ENCODE assay signal across 7 mouse cellular contexts in genomic region chr12:91778211-91779003, GRCm38 (mm10). TPM values are rescaled to one million over a fixed set of nuclear protein-coding genes. Genes with fewer than 3 reads are reported as not detected.
DNase-seq lines count a peak whose midpoint lies in the region; ATAC-seq and TF ChIP-seq lines count a peak whose summit lies in the region.

No protein-coding gene starts in this region.

- no peaks in the 10 kb centered on the region for H3K4me1 ChIP-seq in bone marrow macrophage, adult 2 months (ENCODE audit: control insufficient read depth, insufficient read depth, low read length)
- peaks cover 23% of the 10 kb centered on the region for H3K4me1 ChIP-seq in forebrain, embryonic 15.5 days

- no peak for TF ChIP-seq CTCF in Patski (IDR thresholded peaks at IDR 0.05)
- TF ChIP-seq CTCF in bone marrow macrophage, adult 2 months (IDR thresholded peaks at IDR 0.05; ENCODE audit: low read depth, low read length) = no peak

- H3K9me3 ChIP-seq in forebrain, embryonic 15.5 days = no peaks in the 10 kb centered on the region

- no peaks in the 10 kb centered on the region for H3K27me3 ChIP-seq in Patski
- no peaks in the 10 kb centered on the region for H3K27me3 ChIP-seq in forebrain, embryonic 15.5 days

- peak overlapping the region; percentile 62 for H3K9ac ChIP-seq in forebrain, embryonic 15.5 days (replicated peaks)

- TF ChIP-seq POLR2A in bone marrow macrophage, adult 2 months (IDR thresholded peaks at IDR 0.05; ENCODE audit: borderline replicate concordance, low read depth, low read length) = no peak

- in situ Hi-C loops in Patski (cut with MboI; ENCODE audit: low pct_unique_long_range_greater_than_20kb) = loop anchor here (25.0 kb wide), 1 partner anchor 366 kb away; no protein-coding TSS in a partner anchor

- CTCF ChIA-PET in Patski (lab: Charles Lee) = interaction anchor here (1.0 to 1.5 kb wide), 7 partner anchors 9 to 138 kb away, joined by 3 to 4 read pairs (median 3); partner anchors contain the start of gene Ston2

- H3K4me2 ChIP-seq in forebrain, embryonic 15.5 days (replicated peaks) = peak overlapping the region; percentile 99

- ATAC-seq in Patski = peak; percentile 51
- peak; percentile 84 for ATAC-seq in forebrain, embryonic 15.5 days (replicated peaks)

- POLR2A ChIA-PET in Patski (lab: Charles Lee) = interaction anchor here (1.3 to 1.9 kb wide), 2 partner anchors 29 to 71 kb away, joined by 4 to 6 read pairs; no protein-coding TSS in a partner anchor

- no peak overlapping the region for H3K27ac ChIP-seq in bone marrow macrophage, adult 2 months (ENCODE audit: insufficient read depth, low read depth, low read length)
- H3K27ac ChIP-seq in forebrain, embryonic 15.5 days (replicated peaks) = peak overlapping the region; percentile 62

- intact Hi-C loops in heart, postnatal 25 days (cut with DNase I) = no loop called here

- WGBS in forebrain, embryonic 15.5 days = under 1% methylated on average over 50 of the region's 51 CpGs

- no peaks in the 10 kb centered on the region for H3K36me3 ChIP-seq in forebrain, embryonic 15.5 days

- peak overlapping the region; percentile 50 for H3K4me3 ChIP-seq in bone marrow macrophage, adult 2 months (ENCODE audit: insufficient read depth, low read length)
- peak overlapping the region; percentile 91 for H3K4me3 ChIP-seq in forebrain, embryonic 15.5 days

- no peak for DNase-seq in Patski (ENCODE audit: low read depth, low spot score)
- peak; percentile 18 for DNase-seq in heart, postnatal 25 days (ENCODE audit: low spot score)
- DNase-seq in kidney, postnatal 4 days = peak; percentile 70 to 77
- peak; percentile 26 for DNase-seq in lung, postnatal 14 days
- peak; percentile 30 for DNase-seq in right cerebral cortex, adult 18-20 months

RNA-seq across cellular contexts. Expression of gene Ston2, which starts 9.8 kb away (rescaled TPM):
- 14.8 TPM for polyA plus RNA-seq in Patski (2021)
- 3.6 and 4.5 TPM in 2 replicates for polyA plus RNA-seq in bone marrow macrophage, adult 2 months (2012; ENCODE audit: insufficient read depth, insufficient read length, missing spikeins)
- 6.2 and 7.5 TPM in 2 replicates for polyA plus RNA-seq in forebrain, embryonic 15.5 days (2015; fragmentation: Nextera tagmentation; extraction: Ambion mirVana)
- total RNA-seq in heart, postnatal 25 days (2021) = 1 to 10 TPM; 4.0 to 4.5 TPM
